Mouse (Mus musculus) limb, embryonic 12.5 days (tissue): ENCODE results near the gene Rnf223. TPM values are rescaled to one million over a fixed set of nuclear protein-coding genes. Genes with fewer than 3 reads are reported as not detected.

Source experiments
- ATAC-seq: fragments of 200-750 bp; cut with Nextera tagmentation; 2 replicates; pipeline ENCODE4 v1.8.0; 2017; ENCODE audit warnings: low read depth, moderate TSS enrichment; ENCODE audit not compliant: insufficient number of reproducible peaks, insufficient read depth, low FRiP score, low TSS enrichment
- H3K27ac ChIP-seq: fragments of 300-500 bp; sonication (generic); 2 replicates; pipeline ENCODE4 v1.5.1; 2016; ENCODE audit warnings: mild to moderate bottlenecking, moderate library complexity
- H3K27me3 ChIP-seq: fragments of 300-500 bp; sonication (generic); 2 replicates; pipeline ENCODE4 v1.6.1; 2016; ENCODE audit warnings: mild to moderate bottlenecking, moderate library complexity
- H3K36me3 ChIP-seq: fragments of 300-500 bp; sonication (generic); 2 replicates; pipeline ENCODE4 v1.6.1; 2016; ENCODE audit warnings: mild to moderate bottlenecking, moderate library complexity
- H3K4me1 ChIP-seq: fragments of 300-500 bp; sonication (generic); replicated peaks from 2 replicates; pipeline ENCODE4 v1.6.1; 2016
- H3K4me2 ChIP-seq: fragments of 300-500 bp; sonication (generic); 2 replicates; pipeline ENCODE4 v1.6.1; 2016; ENCODE audit warnings: mild to moderate bottlenecking, moderate library complexity
- H3K4me3 ChIP-seq: fragments of 300-500 bp; sonication (generic); replicated peaks from 2 replicates; pipeline ENCODE4 v1.5.1; 2016; ENCODE audit warnings: mild to moderate bottlenecking
- H3K9ac ChIP-seq: fragments of 300-500 bp; sonication (generic); replicated peaks from 2 replicates; pipeline ENCODE4 v1.6.1; 2016; ENCODE audit warnings: mild to moderate bottlenecking, moderate library complexity
- H3K9me3 ChIP-seq: fragments of 300-500 bp; sonication (generic); 2 replicates; pipeline ENCODE4 v1.6.1; 2016; ENCODE audit warnings: mild to moderate bottlenecking, moderate library complexity
- WGBS: fragments of 180-500 bp; shearing (Covaris S2); methylation state at CpG from one replicate; pipeline ENCODE4 v1.1.7; 2016; 5-methylcytosine and 5-hydroxymethylcytosine counted together
- polyA plus RNA-seq: library from polyadenylated mRNA; unstranded; fragments of >200 nt; fragmentation: Nextera tagmentation; extraction: Ambion mirVana; gene quantifications from 2 replicates; pipeline ENCODE4 v1.2.1, GENCODE M21; 2016

The Rnf223 gene
- polyA plus RNA-seq, 1 experiment from 2014 or later = 0.63 TPM

GRCm38 (mm10) chr4:156177630-156178029, 47.3 kb downstream of the Rnf223 start:
- H3K36me3 ChIP-seq = peaks cover 100% of the 10 kb centered on the region
- ATAC-seq = no peak
- WGBS = 88% methylated on average over 9 of the region's 9 CpGs
- no peak overlapping the region for H3K27ac ChIP-seq
- H3K4me1 ChIP-seq = no peaks in the 10 kb centered on the region
- H3K4me2 ChIP-seq = no peak overlapping the region
- no peaks in the 10 kb centered on the region for H3K27me3 ChIP-seq
- H3K9me3 ChIP-seq = no peaks in the 10 kb centered on the region
- H3K9ac ChIP-seq = no peak overlapping the region
- H3K4me3 ChIP-seq = no peak overlapping the region

Other genes starting within 250 kb of the Rnf223 start
- 45.4 and 48.5 TPM in 2 replicates for gene Pusl1, start 238.7 kb upstream of the Rnf223 start, polyA plus RNA-seq
- 18.4 and 25.5 TPM in 2 replicates for gene Acap3, start 238.7 kb upstream of the Rnf223 start, polyA plus RNA-seq
- gene Ube2j2, start 186.7 kb upstream of the Rnf223 start, polyA plus RNA-seq = 165 and 169 TPM in 2 replicates
- 27.1 and 31.6 TPM in 2 replicates for gene C1qtnf12, start 168.2 kb upstream of the Rnf223 start, polyA plus RNA-seq
- gene B3galt6, start 137.9 kb upstream of the Rnf223 start, polyA plus RNA-seq = 16.1 and 16.8 TPM in 2 replicates
- 131 and 139 TPM in 2 replicates for gene Sdf4, start 137.6 kb upstream of the Rnf223 start, polyA plus RNA-seq
- gene Tnfrsf4, start 116.7 kb upstream of the Rnf223 start, polyA plus RNA-seq = 0.84 and 0.92 TPM in 2 replicates
- 1.8 and 1.9 TPM in 2 replicates for gene Tnfrsf18, start 104.3 kb upstream of the Rnf223 start, polyA plus RNA-seq
- 0.58 and 1.3 TPM in 2 replicates for gene Ttll10, start 71.1 kb upstream of the Rnf223 start, polyA plus RNA-seq
- gene 9430015G10Rik, start 20.5 kb upstream of the Rnf223 start, polyA plus RNA-seq = 59.9 and 63.1 TPM in 2 replicates
- 78.4 and 84.1 TPM in 2 replicates for gene Agrn, start 67.0 kb downstream of the Rnf223 start, polyA plus RNA-seq
- gene Isg15, start 70.3 kb downstream of the Rnf223 start, polyA plus RNA-seq = 0.40 and 0.95 TPM in 2 replicates
- gene AW011738, start 72.8 kb downstream of the Rnf223 start, polyA plus RNA-seq = 1.8 TPM in 2 replicates
- gene Perm1, start 85.4 kb downstream of the Rnf223 start, polyA plus RNA-seq = 0.45 and 0.66 TPM in 2 replicates
- 29.2 and 32.8 TPM in 2 replicates for gene Plekhn1, start 104.3 kb downstream of the Rnf223 start, polyA plus RNA-seq
- 94.1 and 96.3 TPM in 2 replicates for gene Noc2l, start 105.5 kb downstream of the Rnf223 start, polyA plus RNA-seq
- gene Samd11, start 125.1 kb downstream of the Rnf223 start, polyA plus RNA-seq = 0.50 and 0.95 TPM in 2 replicates
- not detected in 2 replicates for gene Vmn2r-ps159, start 200.6 kb downstream of the Rnf223 start, polyA plus RNA-seq